Mouse (Mus musculus) forebrain, postnatal 0 days (tissue): Measurements from ENCODE around the gene Bnipl. TPM values are rescaled to one million over a fixed set of nuclear protein-coding genes. Genes with fewer than 3 reads are reported as not detected.

Source experiments
- ATAC-seq: fragments of 200-750 bp; cut with Nextera tagmentation; 2 replicates; pipeline ENCODE4 v1.8.0; 2017; ENCODE audit warnings: mild to moderate bottlenecking, moderate library complexity
- DNase-seq: peaks from one replicate; pipeline ENCODE4 v3.0.0-alpha.2; 2015
- H3K27ac ChIP-seq: fragments of 300-500 bp; sonication (generic); 2 replicates; pipeline ENCODE4 v1.5.1; 2014; ENCODE audit warnings: low read depth, mild to moderate bottlenecking, antibody characterized with exemption, low read length, moderate library complexity, mixed read lengths
- H3K27me3 ChIP-seq: fragments of 300-500 bp; sonication (generic); 2 replicates; pipeline ENCODE4 v1.6.1; 2014; ENCODE audit warnings: mild to moderate bottlenecking, low read length, mixed read lengths; ENCODE audit not compliant: insufficient read depth
- H3K36me3 ChIP-seq: fragments of 300-500 bp; sonication (generic); 2 replicates; pipeline ENCODE4 v1.6.1; 2014; ENCODE audit warnings: mild to moderate bottlenecking, moderate library complexity; ENCODE audit not compliant: insufficient read depth
- H3K4me1 ChIP-seq: fragments of 300-500 bp; sonication (generic); 2 replicates; pipeline ENCODE4 v1.6.1; 2014; ENCODE audit warnings: antibody characterized with exemption; ENCODE audit not compliant: insufficient read depth
- H3K4me2 ChIP-seq: fragments of 300-500 bp; sonication (generic); 2 replicates; pipeline ENCODE4 v1.6.1; 2014; ENCODE audit warnings: low read depth, mild to moderate bottlenecking, moderate library complexity
- H3K4me3 ChIP-seq: fragments of 300-500 bp; sonication (generic); 2 replicates; pipeline ENCODE4 v1.5.1; 2014; ENCODE audit warnings: low read depth, low read length, mixed read lengths
- H3K9ac ChIP-seq: fragments of 300-500 bp; sonication (generic); 2 replicates; pipeline ENCODE4 v1.6.1; 2014; ENCODE audit warnings: mild to moderate bottlenecking
- H3K9me3 ChIP-seq: fragments of 300-500 bp; sonication (generic); 2 replicates; pipeline ENCODE4 v1.6.1; 2016; ENCODE audit warnings: low read length
- CTCF ChIP-seq: sonication (generic); IDR thresholded peaks from 2 replicates; pipeline ENCODE4 v1.5.1; 2016; ENCODE audit warnings: antibody characterized with exemption, control low read depth, low read depth
- WGBS: fragments of 180-500 bp; shearing (Covaris S2); extraction: QIAGEN DNeasy Blood & Tissue Kit; methylation state at CpG from one replicate; pipeline ENCODE4 v1.1.7; 2014; 5-methylcytosine and 5-hydroxymethylcytosine counted together
- polyA plus RNA-seq: library from polyadenylated mRNA; unstranded; fragments of >200 nt; fragmentation: Nextera tagmentation; extraction: Ambion mirVana; gene quantifications from 2 replicates; pipeline ENCODE4 v1.2.1, GENCODE M21; 2015
- total RNA-seq: library from RNA; depleted of rRNA; stranded (reverse); fragments of >200 nt; gene quantifications from 2 replicates; pipeline ENCODE4 v1.2.3, GENCODE M21; 2014

Gene Bnipl
- total and polyA plus RNA-seq, 2 experiments from 2014 or later: 0.33 TPM; not detected in 1

- peak overlapping the region; percentile 87 for H3K9ac ChIP-seq
- H3K27me3 ChIP-seq: no peaks in the 10 kb centered on the region
- peak overlapping the region; percentile 84 for H3K4me3 ChIP-seq
- no peak for TF ChIP-seq CTCF
- H3K4me1 ChIP-seq: peaks cover 18% of the 10 kb centered on the region
- ATAC-seq (no peak), DNase-seq (no peak)
- peak overlapping the region; percentile 98 for H3K27ac ChIP-seq
- H3K36me3 ChIP-seq: peaks cover 43% of the 10 kb centered on the region
- H3K9me3 ChIP-seq: no peaks in the 10 kb centered on the region
- 27% methylated on average over 8 of the region's 8 CpGs for WGBS
- peak overlapping the region; percentile 89 for H3K4me2 ChIP-seq
Measured at GRCm38 (mm10) chr3:95230495-95231297, 20.3 kb downstream of the Bnipl start.

GRCm38 (mm10) chr3:95229781-95230494 is 21.1 kb downstream of the Bnipl start:
- H3K9ac ChIP-seq: peak overlapping the region; percentile 87
- TF ChIP-seq CTCF: no peak
- H3K27ac ChIP-seq: peak overlapping the region; percentile 98
- ATAC-seq (peak; percentile 3; the same call in 1 of the 2 replicates), DNase-seq (peak; percentile 56)
- H3K36me3 ChIP-seq: peaks cover 39% of the 10 kb centered on the region
- peaks cover 22% of the 10 kb centered on the region for H3K4me1 ChIP-seq
- peak overlapping the region; percentile 89 for H3K4me2 ChIP-seq
- H3K27me3 ChIP-seq: no peaks in the 10 kb centered on the region
- 4% methylated on average over 13 of the region's 13 CpGs for WGBS
- H3K4me3 ChIP-seq: peak overlapping the region; percentile 84
- no peaks in the 10 kb centered on the region for H3K9me3 ChIP-seq

GRCm38 (mm10) chr3:95228894-95229780 is 21.9 kb downstream of the Bnipl start:
- ATAC-seq (peak; percentile 8; the same call in 1 of the 2 replicates), DNase-seq (peak; percentile 78)
- Histone ChIP-seq H3K4me3 (peak overlapping the region; percentile 84), H3K4me2 (peak overlapping the region; percentile 89), H3K9ac (peak overlapping the region; percentile 87), H3K27me3 (no peaks in the 10 kb centered on the region), H3K9me3 (no peaks in the 10 kb centered on the region), H3K4me1 (peaks cover 25% of the 10 kb centered on the region), H3K27ac (peak overlapping the region; percentile 98), H3K36me3 (peaks cover 35% of the 10 kb centered on the region)
- TF ChIP-seq CTCF: no peak
- 1% methylated on average over 43 of the region's 43 CpGs for WGBS

- peak within 1 kb of the TSS; percentile 89 for H3K4me2 ChIP-seq
- WGBS: 1% methylated on average over 64 of the region's 64 CpGs
- no peak; the same call in 1 of the 2 replicates for TF ChIP-seq CTCF
- DNase-seq (peak; percentile 96), ATAC-seq (peak; percentile 93)
- peaks cover 26% of the 10 kb centered on the region for H3K4me1 ChIP-seq
- peak within 1 kb of the TSS; percentile 87 for H3K9ac ChIP-seq
- H3K36me3 ChIP-seq: peaks cover 34% of the 10 kb centered on the region
- peak within 1 kb of the TSS; percentile 98 for H3K27ac ChIP-seq
- H3K4me3 ChIP-seq: peak within 1 kb of the TSS; percentile 84
- no peaks in the 10 kb centered on the region for H3K27me3 ChIP-seq
- H3K9me3 ChIP-seq: no peaks in the 10 kb centered on the region
Measured at GRCm38 (mm10) chr3:95228148-95228893, 22.7 kb downstream of the Bnipl start, which contains the start of gene Cdc42se1. Gene Cdc42se1, plus strand, starts transcription at chr3:95228732.

- Histone ChIP-seq H3K9me3 (no peaks in the 10 kb centered on the region), H3K4me3 (peak overlapping the region; percentile 84), H3K4me1 (peaks cover 26% of the 10 kb centered on the region), H3K9ac (peak overlapping the region; percentile 87), H3K36me3 (peaks cover 25% of the 10 kb centered on the region), H3K4me2 (peak overlapping the region; percentile 89), H3K27ac (peak overlapping the region; percentile 98), H3K27me3 (no peaks in the 10 kb centered on the region)
- 3% methylated on average over 1 of the region's 1 CpGs for WGBS
- DNase-seq (peak; percentile 68), ATAC-seq (no peak; the same call in 1 of the 2 replicates)
- TF ChIP-seq CTCF: no peak
Measured at GRCm38 (mm10) chr3:95227214-95227613, 23.8 kb downstream of the Bnipl start.

- H3K36me3 ChIP-seq: peaks cover 38% of the 10 kb centered on the region
- H3K27ac ChIP-seq: no peak overlapping the region
- TF ChIP-seq CTCF: no peak
- 8% methylated on average over 6 of the region's 6 CpGs for WGBS
- H3K9me3 ChIP-seq: no peaks in the 10 kb centered on the region
- H3K4me1 ChIP-seq: peaks cover 16% of the 10 kb centered on the region
- H3K27me3 ChIP-seq: no peaks in the 10 kb centered on the region
- DNase-seq (no peak), ATAC-seq (no peak)
- no peak overlapping the region for H3K9ac ChIP-seq
- H3K4me2 ChIP-seq: peak overlapping the region; percentile 33; the same call in 1 of the 2 replicates
- 0 out of 2 replicates have a peak overlapping the region, but pooled peaks have one; percentile 5 for H3K4me3 ChIP-seq
Measured at GRCm38 (mm10) chr3:95224295-95224694, 26.7 kb downstream of the Bnipl start.
